Mouse (Mus musculus) heart, embryonic 10.5 days (tissue): ENCODE data around the gene Fam110c. TPM values are rescaled to one million over a fixed set of nuclear protein-coding genes. Genes with fewer than 3 reads are reported as not detected.

Source experiments
- DNase-seq: peaks from one replicate; pipeline ENCODE4 v3.0.0-alpha.2; 2017; ENCODE audit warnings: low spot score
- H3K27ac ChIP-seq: fragments of 300-500 bp; sonication (generic); 2 replicates; pipeline ENCODE4 v1.5.1; 2016; ENCODE audit warnings: mild to moderate bottlenecking
- H3K27me3 ChIP-seq: fragments of 300-500 bp; sonication (generic); 2 replicates; pipeline ENCODE4 v1.6.1; 2016; ENCODE audit warnings: mild to moderate bottlenecking; ENCODE audit not compliant: poor library complexity, insufficient read depth, severe bottlenecking
- H3K36me3 ChIP-seq: fragments of 300-500 bp; sonication (generic); 2 replicates; pipeline ENCODE4 v1.6.1; 2016; ENCODE audit warnings: mild to moderate bottlenecking, moderate library complexity
- H3K4me1 ChIP-seq: fragments of 300-500 bp; sonication (generic); 2 replicates; pipeline ENCODE4 v1.6.1; 2016; ENCODE audit warnings: mild to moderate bottlenecking
- H3K4me3 ChIP-seq: fragments of 300-500 bp; sonication (generic); 2 replicates; pipeline ENCODE4 v1.5.1; 2016; ENCODE audit warnings: mild to moderate bottlenecking, moderate library complexity
- H3K9me3 ChIP-seq: fragments of 300-500 bp; sonication (generic); 2 replicates; pipeline ENCODE4 v1.6.1; 2016; ENCODE audit warnings: mild to moderate bottlenecking, moderate library complexity
- WGBS: fragments of 180-500 bp; shearing (Covaris S2); methylation state at CpG from one replicate; pipeline ENCODE4 v1.1.7; 2016; 5-methylcytosine and 5-hydroxymethylcytosine counted together
- polyA plus RNA-seq: library from polyadenylated mRNA; unstranded; fragments of >200 nt; fragmentation: Nextera tagmentation; extraction: Ambion mirVana; gene quantifications from 2 replicates; pipeline ENCODE4 v1.2.1, GENCODE M21; 2016

Gene Fam110c
- polyA plus RNA-seq, 1 experiment from 2014 or later: 0.82 TPM

DNA sequence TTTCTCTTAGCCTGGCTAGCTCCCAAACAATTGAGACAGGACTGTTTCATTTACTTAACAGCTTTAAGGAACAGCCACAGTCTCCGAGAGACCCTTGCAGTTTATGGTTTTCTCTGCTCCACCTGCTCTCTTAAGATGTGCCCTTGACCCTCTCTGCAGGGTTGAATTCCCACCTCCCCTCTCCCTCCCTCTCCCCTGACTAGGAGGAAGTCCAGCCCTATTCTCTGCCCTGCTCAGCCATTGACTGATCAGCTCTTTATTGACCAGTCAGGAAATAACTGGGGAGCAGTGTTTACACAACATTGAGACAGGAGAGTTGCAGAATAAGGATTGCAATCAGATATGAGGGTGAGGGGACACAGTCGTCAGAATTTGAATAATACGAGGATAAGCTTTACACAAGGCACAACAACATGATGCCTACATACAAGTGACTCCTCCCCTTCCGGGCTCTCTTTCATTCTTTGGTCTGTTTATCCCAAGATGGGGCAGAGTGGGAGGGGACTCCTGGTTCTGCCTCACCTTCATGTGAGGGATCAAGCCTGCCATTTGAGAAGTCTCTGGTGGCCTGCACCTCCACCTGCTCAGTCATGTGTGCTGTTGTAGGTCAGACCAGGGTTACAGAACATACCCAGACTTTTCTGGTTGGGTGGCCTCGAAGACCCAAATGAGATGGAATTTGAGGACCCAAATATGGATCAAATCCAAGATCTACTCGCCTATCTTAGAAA is 49.4 kb downstream of the Fam110c start:
- Histone ChIP-seq H3K4me3 (no peak overlapping the region), H3K27me3 (no peaks in the 10 kb centered on the region), H3K9me3 (no peaks in the 10 kb centered on the region), H3K27ac (no peak overlapping the region), H3K4me1 (0 out of 2 replicates have a peak, but pooled peaks cover 8% of the 10 kb centered on the region), H3K36me3 (no peaks in the 10 kb centered on the region)
- 66% methylated on average over 6 of the region's 6 CpGs for WGBS
- peak; percentile 43 for DNase-seq

DNA sequence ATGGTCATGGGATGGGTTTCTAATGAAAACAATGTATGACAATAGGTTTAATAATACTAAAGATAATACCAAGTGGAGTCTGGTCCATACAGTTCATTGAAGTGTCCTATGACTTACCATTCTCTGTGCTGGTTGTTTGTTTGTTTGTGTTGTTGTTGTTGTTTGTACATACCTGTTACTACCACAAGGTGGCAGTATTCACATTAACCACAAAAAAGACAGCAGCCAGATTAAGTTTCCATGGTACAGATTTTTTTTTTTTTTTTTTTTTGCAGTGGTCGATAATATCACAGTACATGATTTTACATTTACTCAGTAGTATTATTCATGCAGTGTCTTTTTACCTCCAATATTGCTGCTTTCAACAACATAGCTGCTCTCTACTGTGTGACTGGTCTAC is 52.4 kb downstream of the Fam110c start:
- Histone ChIP-seq H3K36me3 (no peaks in the 10 kb centered on the region), H3K4me1 (0 out of 2 replicates have a peak, but pooled peaks cover 3% of the 10 kb centered on the region), H3K9me3 (no peaks in the 10 kb centered on the region), H3K27me3 (no peaks in the 10 kb centered on the region), H3K4me3 (no peak overlapping the region), H3K27ac (no peak overlapping the region)
- DNase-seq: no peak
- WGBS: 36% methylated on average over 1 of the region's 1 CpGs

DNA sequence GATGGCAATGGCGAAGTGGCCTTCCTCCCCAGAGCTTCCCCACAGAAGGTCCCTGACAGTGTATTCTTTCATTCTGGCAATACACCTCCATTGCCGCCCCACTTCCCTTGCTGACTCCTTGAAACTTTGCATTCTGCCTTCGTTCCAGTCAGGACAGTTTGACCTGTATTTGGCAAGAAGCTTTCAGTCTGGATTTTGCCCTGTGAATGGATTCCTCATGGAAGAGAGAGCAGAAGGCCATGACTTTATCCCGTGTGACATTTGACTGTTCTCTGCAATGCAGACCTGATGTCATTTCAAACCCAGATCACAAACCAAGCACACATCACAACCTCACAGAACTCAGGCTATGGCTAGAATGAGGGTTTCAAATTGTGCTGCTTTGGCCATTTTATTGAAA is 55.9 kb downstream of the Fam110c start:
- Histone ChIP-seq H3K27ac (no peak overlapping the region), H3K4me1 (no peaks in the 10 kb centered on the region), H3K27me3 (no peaks in the 10 kb centered on the region), H3K9me3 (no peaks in the 10 kb centered on the region), H3K4me3 (no peak overlapping the region), H3K36me3 (no peaks in the 10 kb centered on the region)
- peak; percentile 45 for DNase-seq
- WGBS: 83% methylated on average over 4 of the region's 4 CpGs

Other genes starting within 250 kb of the Fam110c start
- 0.10 TPM in 1 of 2 replicates, not detected in the other for gene Alkal2, start 189.5 kb upstream of the Fam110c start, polyA plus RNA-seq
- 166 and 176 TPM in 2 replicates for gene Acp1, start 162.3 kb upstream of the Fam110c start, polyA plus RNA-seq
- gene Sh3yl1, start 162.2 kb upstream of the Fam110c start, polyA plus RNA-seq: 11.3 and 11.5 TPM in 2 replicates
- not detected in 2 replicates for gene Gm6993, start 166.9 kb downstream of the Fam110c start, polyA plus RNA-seq
- 66.1 and 102 TPM in 2 replicates for gene Lamb1, start 191.4 kb downstream of the Fam110c start, polyA plus RNA-seq